Mouse (Mus musculus) neutrophil, adult 83 days (primary cell): ENCODE measurements around the gene Olfr1331. TPM values are rescaled to one million over a fixed set of nuclear protein-coding genes. Genes with fewer than 3 reads are reported as not detected.

ENCODE experiments used
- total RNA-seq, 2 experiments: library from RNA; stranded (reverse); gene quantifications; one replicate each; pipeline ENCODE4 v1.2.4; 2023

Olfr1331 gene
- not detected for total RNA-seq

GRCm38 (mm10) chr4:118864349-118864748 is at the start of gene Olfr1331:
Gene Olfr1331 (plus strand): TSS chr4:118864649.

GRCm38 (mm10) chr4:118836179-118836578 is 28.3 kb upstream of the Olfr1331 start, which contains the start of gene Olfr1333:
Gene Olfr1333 (minus strand): TSS chr4:118836279.

GRCm38 (mm10) chr4:118888297-118888696 is 23.8 kb downstream of the Olfr1331 start, which contains the start of gene Olfr1330:
Gene Olfr1330 (plus strand): TSS chr4:118888597.

GRCm38 (mm10) chr4:118917365-118917764 is 52.9 kb downstream of the Olfr1331 start, which contains the start of gene Olfr1329:
Gene Olfr1329 (minus strand): TSS chr4:118917465.

Other genes starting within 250 kb of the Olfr1331 start
- 1 to 10 TPM; 2.0 to 2.3 TPM for gene Cfap57, start 243.9 kb upstream of the Olfr1331 start, total RNA-seq
- 10 to 100 TPM; 38.3 to 43.4 TPM for gene Ebna1bp2, start 243.8 kb upstream of the Olfr1331 start, total RNA-seq
- gene Olfr62, start 205.7 kb upstream of the Olfr1331 start, total RNA-seq: not detected
- gene Olfr1342, start 171.9 kb upstream of the Olfr1331 start, total RNA-seq: not detected
- gene Olfr1341, start 161.1 kb upstream of the Olfr1331 start, total RNA-seq: not detected
- not detected for gene Olfr1340, start 144.5 kb upstream of the Olfr1331 start, total RNA-seq
- not detected for gene Olfr1339, start 132.5 kb upstream of the Olfr1331 start, total RNA-seq
- not detected for gene Olfr1338, start 105.9 kb upstream of the Olfr1331 start, total RNA-seq
- gene Olfr1337, start 82.1 kb upstream of the Olfr1331 start, total RNA-seq: not detected
- not detected for gene Olfr1335, start 54.7 kb upstream of the Olfr1331 start, total RNA-seq
- gene Olfr1333, start 28.4 kb upstream of the Olfr1331 start, total RNA-seq: not detected
- gene Olfr1330, start 23.9 kb downstream of the Olfr1331 start, total RNA-seq: not detected
- gene Olfr1329, start 52.8 kb downstream of the Olfr1331 start, total RNA-seq: not detected
- gene Olfr1328, start 74.0 kb downstream of the Olfr1331 start, total RNA-seq: not detected
- gene Lao1, start 96.9 kb downstream of the Olfr1331 start, total RNA-seq: not detected
- 10 to 100 TPM; 16.5 to 24.6 TPM for gene Slc2a1, start 244.1 kb downstream of the Olfr1331 start, total RNA-seq